14 mouse cellular contexts compared by ENCODE assay signal in the genomic region with DNA sequence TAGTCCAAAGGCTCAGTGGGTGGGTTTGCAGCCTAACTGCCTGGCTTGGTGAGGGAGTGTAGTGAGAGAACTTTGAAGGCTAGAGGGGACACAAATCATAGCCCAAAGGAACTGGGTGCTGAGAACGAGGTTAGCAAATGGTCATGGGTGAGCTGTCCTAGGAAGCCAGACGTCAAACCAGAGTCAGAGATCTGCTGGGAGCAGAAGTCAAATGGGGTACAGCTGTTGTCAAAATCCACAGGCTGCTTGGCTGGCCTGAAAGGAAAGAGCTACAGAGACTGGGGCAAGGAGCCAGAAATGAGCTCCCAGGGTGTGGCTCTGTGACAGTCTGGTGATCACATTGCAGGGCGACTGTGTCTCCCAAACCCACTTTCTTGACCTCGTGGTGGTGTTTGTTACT. TPM values are rescaled to one million over a fixed set of nuclear protein-coding genes. Genes with fewer than 3 reads are reported as not detected.
DNase-seq lines count a peak whose midpoint lies in the region; ATAC-seq and TF ChIP-seq lines count a peak whose summit lies in the region.
"Had no signal": no experiment of that assay in that cellular context is flagged by ENCODE, and none has a peak within 500 bp of the region (broad histone marks: within the 10 kb centered on the region; RNA-seq: fewer than 3 reads in every experiment).

No protein-coding gene starts in this region.

- no peak overlapping the region for H3K4me3 ChIP-seq in lung, embryonic 14.5 days (ENCODE audit: low read depth, low read length)
- H3K4me3 ChIP-seq in thymus, adult 2 months (ENCODE audit: control insufficient read depth, insufficient read depth, low read length) = no peak overlapping the region
- H3K4me3 ChIP-seq: neural tube, embryonic 13.5 days had no signal

- TF ChIP-seq POLR2A in thymus, adult 2 months (IDR thresholded peaks at IDR 0.05; ENCODE audit: control insufficient read depth, extremely low read depth, insufficient read depth, low read length, poor library complexity) = no peak

- H3K27ac ChIP-seq in lung, embryonic 14.5 days (ENCODE audit: low read depth) = no peak overlapping the region
- no peak overlapping the region for H3K27ac ChIP-seq in thymus, adult 2 months (ENCODE audit: control insufficient read depth, insufficient read depth, low read length)
- H3K27ac ChIP-seq: neural tube, embryonic 13.5 days had no signal

- H3K4me1 ChIP-seq in lung, embryonic 14.5 days (ENCODE audit: insufficient read depth) = no peaks in the 10 kb centered on the region
- H3K4me1 ChIP-seq in thymus, adult 2 months (replicated peaks; ENCODE audit: control insufficient read depth, insufficient read depth, low read length) = no peaks in the 10 kb centered on the region; the same call in none of the 2 replicates

- no peaks in the 10 kb centered on the region for H3K27me3 ChIP-seq in lung, embryonic 14.5 days (ENCODE audit: insufficient read depth, low read length)
- H3K27me3 ChIP-seq in thymus, adult 2 months (ENCODE audit: control insufficient read depth, insufficient read depth, low read length) = no peaks in the 10 kb centered on the region; the same call in 1 of the 2 replicates

- H3K36me3 ChIP-seq in lung, embryonic 14.5 days (ENCODE audit: insufficient read depth) = no peaks in the 10 kb centered on the region
- no peaks in the 10 kb centered on the region for H3K36me3 ChIP-seq in thymus, adult 2 months (ENCODE audit: control insufficient read depth, insufficient read depth, low read length)
- H3K36me3 ChIP-seq: neural tube, embryonic 13.5 days had no signal

- ATAC-seq in lung, embryonic 14.5 days (ENCODE audit: insufficient read depth) = peak; percentile 14; the same call in 1 of the 2 replicates
- ATAC-seq: activated CD4-positive, CD25-positive, alpha-beta regulatory T cell, adult 4 months; forebrain, embryonic 14.5 days had no signal

- H3K4me2 ChIP-seq in lung, embryonic 14.5 days = no peak overlapping the region
- H3K4me2 ChIP-seq: neural tube, embryonic 13.5 days had no signal

- H3K9me3 ChIP-seq in lung, embryonic 14.5 days (ENCODE audit: low read depth, low read length) = no peaks in the 10 kb centered on the region
- H3K9me3 ChIP-seq: neural tube, embryonic 13.5 days had no signal

- intact Hi-C loops in heart, postnatal 36 days (cut with DNase I) = no loop called here
- intact Hi-C loops in left cerebral cortex, postnatal 25 days (cut with DNase I) = no loop called here

- H3K9ac ChIP-seq in lung, embryonic 14.5 days = no peak overlapping the region
- H3K9ac ChIP-seq: neural tube, embryonic 13.5 days had no signal

- WGBS in lung, embryonic 14.5 days = 32% methylated on average over 4 of the region's 4 CpGs
- WGBS in thymus, adult 2 months = 53% methylated on average over 4 of the region's 4 CpGs

- peak; percentile 27 to 40 for DNase-seq in cerebellum, postnatal 14 days
- no peak for DNase-seq in cerebellum, adult 9-10 months
- DNase-seq in gastrocnemius, adult 18-20 months (ENCODE audit: low spot score) = peak; percentile 87
- peak; percentile 60 to 71 for DNase-seq in heart, postnatal 36 days
- peak; percentile 59 for DNase-seq in lung, embryonic 14.5 days
- DNase-seq in thymus, adult 2 months = no peak
- DNase-seq in left cerebral cortex, postnatal 25 days (ENCODE audit: low spot score in 2 of 2) = no peak
- no peak for DNase-seq in spleen, postnatal 14 days (ENCODE audit: low spot score in 2 of 2)
- DNase-seq: embryo, embryonic 11 days; spleen, adult 18-20 months; thymus, postnatal 25 days had no signal

- no peak for TF ChIP-seq CTCF in lung, embryonic 14.5 days (IDR thresholded peaks at IDR 0.05; ENCODE audit: low read depth)
- no peak for TF ChIP-seq CTCF in thymus, adult 2 months (IDR thresholded peaks at IDR 0.05; ENCODE audit: borderline replicate concordance, control insufficient read depth, extremely low read depth, insufficient read depth, low read length, poor library complexity)

RNA-seq across cellular contexts. Expression of a gene that starts 2.3 kb away (rescaled TPM):
- 10 to 100 TPM in 1 of 2 experiments, 1 to 10 TPM in 1; 9.9 to 10.9 TPM for total RNA-seq in gastrocnemius, adult 18-20 months (2021)
- 10 to 100 TPM; 43.6 to 47.7 TPM for total RNA-seq in heart, postnatal 36 days (2021)
- polyA plus RNA-seq in lung, embryonic 14.5 days (2014; fragmentation: Nextera tagmentation; extraction: Ambion mirVana) = 7.4 and 8.1 TPM in 2 replicates
- 0.11 and 0.31 TPM in 2 replicates for polyA plus RNA-seq in thymus, adult 2 months (2012; rRNA removed)
- 10 to 100 TPM; 33.7 to 36.1 TPM for total RNA-seq in left cerebral cortex, postnatal 25 days (2021)

Comparison
In these comparisons a context has a peak if more than half of its experiments do, and no peak if none do; other contexts are left out.
1. DNase-seq: peak in cerebellum, postnatal 14 days (2 of 2), gastrocnemius, adult 18-20 months (single experiment), heart, postnatal 36 days (2 of 2) and lung, embryonic 14.5 days (single experiment); none in cerebellum, adult 9-10 months (single experiment), thymus, adult 2 months (single experiment), left cerebral cortex, postnatal 25 days (0 of 2) and spleen, postnatal 14 days (0 of 2).